Mouse (Mus musculus): Measurements from ENCODE around the gene Tacc2. TPM values are rescaled to one million over a fixed set of nuclear protein-coding genes. Genes with fewer than 3 reads are reported as not detected.
A peak's percentile ranks its signal among the peaks of the same experiment; 100 is the strongest.

Tacc2 gene
- total RNA-seq, 2 experiments from 2014 or later: 208 to 286 TPM

GRCm38 (mm10) chr7:130709372-130710274 lies 132.4 kb downstream of the Tacc2 start:
- no peak for DNase-seq
- intact Hi-C loops (cut with DNase I): no loop called here

- intact Hi-C loops (cut with DNase I): no loop called here
- no peak for DNase-seq
Observed at GRCm38 (mm10) chr7:130711851-130712250, 134.6 kb downstream of the Tacc2 start.

- no peak for DNase-seq
- intact Hi-C loops (cut with DNase I): no loop called here
Observed at GRCm38 (mm10) chr7:130713319-130713718, 136.1 kb downstream of the Tacc2 start.

GRCm38 (mm10) chr7:130715467-130715866 lies 138.2 kb downstream of the Tacc2 start:
- intact Hi-C loops (cut with DNase I): no loop called here
- no peak for DNase-seq

- intact Hi-C loops (cut with DNase I): no loop called here
- no peak for DNase-seq
Observed at GRCm38 (mm10) chr7:130716341-130716740, 139.1 kb downstream of the Tacc2 start.

GRCm38 (mm10) chr7:130716989-130717388 lies 139.8 kb downstream of the Tacc2 start:
- no peak for DNase-seq
- intact Hi-C loops (cut with DNase I): no loop called here

GRCm38 (mm10) chr7:130719931-130720598 lies 142.8 kb downstream of the Tacc2 start:
- intact Hi-C loops (cut with DNase I): no loop called here
- DNase-seq: no peak

GRCm38 (mm10) chr7:130720646-130721335 lies 143.6 kb downstream of the Tacc2 start:
- DNase-seq: no peak
- intact Hi-C loops (cut with DNase I): no loop called here

- no peak for DNase-seq
- intact Hi-C loops (cut with DNase I): loop anchor here (5.0 kb wide), 1 partner anchor 34 kb away; no protein-coding TSS in a partner anchor
Observed at GRCm38 (mm10) chr7:130726185-130726584, 148.9 kb downstream of the Tacc2 start.

GRCm38 (mm10) chr7:130726724-130727422 lies 149.6 kb downstream of the Tacc2 start:
- intact Hi-C loops (cut with DNase I): loop anchor here (5.0 kb wide), 1 partner anchor 35 kb away; no protein-coding TSS in a partner anchor
- DNase-seq: peak; percentile 46 to 51

- intact Hi-C loops (cut with DNase I): loop anchor here (5.0 kb wide), 1 partner anchor 35 kb away; no protein-coding TSS in a partner anchor
- no peak for DNase-seq
Observed at GRCm38 (mm10) chr7:130727560-130727959, 150.3 kb downstream of the Tacc2 start.

- no peak for DNase-seq
- intact Hi-C loops (cut with DNase I): no loop called here
Observed at GRCm38 (mm10) chr7:130731792-130732191, 154.6 kb downstream of the Tacc2 start.

GRCm38 (mm10) chr7:130732908-130733307 lies 155.7 kb downstream of the Tacc2 start:
- intact Hi-C loops (cut with DNase I): no loop called here
- DNase-seq: no peak

GRCm38 (mm10) chr7:130733423-130733822 lies 156.2 kb downstream of the Tacc2 start:
- intact Hi-C loops (cut with DNase I): no loop called here
- DNase-seq: no peak

GRCm38 (mm10) chr7:130734195-130734787 lies 157.1 kb downstream of the Tacc2 start:
- no peak for DNase-seq
- intact Hi-C loops (cut with DNase I): no loop called here

- DNase-seq: no peak
- intact Hi-C loops (cut with DNase I): no loop called here
Observed at GRCm38 (mm10) chr7:130741099-130741498, 163.9 kb downstream of the Tacc2 start.

GRCm38 (mm10) chr7:130743239-130744025 lies 166.2 kb downstream of the Tacc2 start:
- intact Hi-C loops (cut with DNase I): no loop called here
- no peak for DNase-seq

GRCm38 (mm10) chr7:130749165-130749564 lies 171.9 kb downstream of the Tacc2 start:
- DNase-seq: peak in 1 of 2 experiments; percentile 40
- intact Hi-C loops (cut with DNase I): no loop called here

GRCm38 (mm10) chr7:130750752-130751490 lies 173.7 kb downstream of the Tacc2 start:
- DNase-seq: no peak

More at GRCm38 (mm10) chr7:130750752-130751490, 173.7 kb downstream of the Tacc2 start:
- intact Hi-C loops (cut with DNase I): no loop called here
